Mouse (Mus musculus) midbrain, embryonic 11.5 days (tissue): ENCODE data around the gene Noc3l. TPM values are rescaled to one million over a fixed set of nuclear protein-coding genes. Genes with fewer than 3 reads are reported as not detected.

Experiments
- ATAC-seq: fragments of 200-750 bp; cut with Nextera tagmentation; 2 replicates; pipeline ENCODE4 v1.8.0; 2017; ENCODE audit warnings: moderate TSS enrichment, moderate library complexity; ENCODE audit not compliant: low FRiP score
- DNase-seq: peaks from one replicate; pipeline ENCODE4 v3.0.0; 2015; ENCODE audit warnings: low spot score; ENCODE audit errors: missing footprints
- H3K27ac ChIP-seq: fragments of 300-500 bp; sonication (generic); 2 replicates; pipeline ENCODE4 v1.5.1; 2014; ENCODE audit warnings: low read depth, low read length
- H3K27me3 ChIP-seq: fragments of 300-500 bp; sonication (generic); 2 replicates; pipeline ENCODE4 v1.6.1; 2014; ENCODE audit warnings: mild to moderate bottlenecking, low read length, moderate library complexity, mixed read lengths; ENCODE audit not compliant: control insufficient read depth, insufficient read depth
- H3K36me3 ChIP-seq: fragments of 300-500 bp; sonication (generic); 2 replicates; pipeline ENCODE4 v1.6.1; 2014; ENCODE audit warnings: mild to moderate bottlenecking, low read length, moderate library complexity, mixed read lengths; ENCODE audit not compliant: control insufficient read depth, insufficient read depth
- H3K4me1 ChIP-seq: fragments of 300-500 bp; sonication (generic); 2 replicates; pipeline ENCODE4 v1.6.1; 2014; ENCODE audit warnings: low read length; ENCODE audit not compliant: control insufficient read depth, insufficient read depth
- H3K4me2 ChIP-seq: fragments of 300-500 bp; sonication (generic); 2 replicates; pipeline ENCODE4 v1.6.1; 2014; ENCODE audit warnings: mild to moderate bottlenecking, moderate library complexity
- H3K4me3 ChIP-seq: fragments of 300-500 bp; sonication (generic); 2 replicates; pipeline ENCODE4 v1.5.1; 2014; ENCODE audit warnings: low read depth, low read length
- H3K9ac ChIP-seq: fragments of 300-500 bp; sonication (generic); 2 replicates; pipeline ENCODE4 v1.6.1; 2014; ENCODE audit warnings: low read length
- H3K9me3 ChIP-seq: fragments of 300-500 bp; sonication (generic); 2 replicates; pipeline ENCODE4 v1.6.1; 2016; ENCODE audit warnings: low read length; ENCODE audit not compliant: control insufficient read depth
- WGBS: fragments of 180-500 bp; shearing (Covaris S2); extraction: QIAGEN DNeasy Blood & Tissue Kit; methylation state at CpG from one replicate; pipeline ENCODE4 v1.1.7; 2014; 5-methylcytosine and 5-hydroxymethylcytosine counted together
- polyA plus RNA-seq: library from polyadenylated mRNA; unstranded; fragments of >200 nt; fragmentation: Nextera tagmentation; extraction: Ambion mirVana; gene quantifications from 2 replicates; pipeline ENCODE4 v1.2.1, GENCODE M21; 2014

Gene Noc3l
- polyA plus RNA-seq, 1 experiment from 2014 or later: 10.5 TPM

GRCm38 (mm10) chr19:38778805-38779204, 40.2 kb downstream of the Noc3l start:
- Histone ChIP-seq H3K27ac (no peak overlapping the region), H3K27me3 (no peaks in the 10 kb centered on the region), H3K4me1 (no peaks in the 10 kb centered on the region), H3K9ac (no peak overlapping the region), H3K36me3 (no peaks in the 10 kb centered on the region), H3K4me2 (no peak overlapping the region), H3K4me3 (no peak overlapping the region), H3K9me3 (no peaks in the 10 kb centered on the region)
- no peak for DNase-seq
- WGBS: 84% methylated on average over 2 of the region's 2 CpGs
- ATAC-seq: no peak

DNA sequence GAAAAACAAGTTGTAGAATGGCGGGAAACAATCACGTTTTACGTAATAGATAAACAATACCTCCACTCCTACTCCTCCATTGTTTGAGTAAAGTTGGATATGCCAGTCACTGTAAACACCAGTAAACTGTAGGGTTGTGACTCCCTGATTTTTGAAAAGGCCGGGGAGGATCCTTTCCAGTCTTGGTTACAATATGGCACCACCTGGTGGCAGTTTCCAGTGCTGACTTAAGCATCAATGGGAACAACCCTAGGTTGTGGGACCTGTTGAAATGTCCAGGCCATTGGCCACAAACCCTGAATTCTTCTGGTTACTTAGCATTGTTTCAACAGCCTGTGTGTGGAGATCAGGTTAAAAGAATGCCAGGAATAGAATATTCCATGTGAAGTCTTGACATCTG, 43.5 kb downstream of the Noc3l start:
- DNase-seq (peak; percentile 95), ATAC-seq (no peak)
- H3K4me1 ChIP-seq: no peaks in the 10 kb centered on the region
- WGBS: 68% methylated on average over 4 of the region's 4 CpGs
- no peak overlapping the region for H3K4me3 ChIP-seq
- no peak overlapping the region for H3K9ac ChIP-seq
- no peak overlapping the region for H3K27ac ChIP-seq
- H3K9me3 ChIP-seq: no peaks in the 10 kb centered on the region
- no peak overlapping the region for H3K4me2 ChIP-seq
- H3K36me3 ChIP-seq: no peaks in the 10 kb centered on the region
- H3K27me3 ChIP-seq: no peaks in the 10 kb centered on the region

- H3K9ac ChIP-seq: no peak overlapping the region
- H3K4me3 ChIP-seq: no peak overlapping the region
- H3K27ac ChIP-seq: no peak overlapping the region
- no peaks in the 10 kb centered on the region for H3K9me3 ChIP-seq
- ATAC-seq (no peak), DNase-seq (no peak)
- no peaks in the 10 kb centered on the region for H3K27me3 ChIP-seq
- H3K4me2 ChIP-seq: no peak overlapping the region
- no peaks in the 10 kb centered on the region for H3K4me1 ChIP-seq
- no peaks in the 10 kb centered on the region for H3K36me3 ChIP-seq
- 92% methylated on average over 2 of the region's 2 CpGs for WGBS
These were observed 52.7 kb downstream of the Noc3l start for GRCm38 (mm10) chr19:38766306-38766705.

DNA sequence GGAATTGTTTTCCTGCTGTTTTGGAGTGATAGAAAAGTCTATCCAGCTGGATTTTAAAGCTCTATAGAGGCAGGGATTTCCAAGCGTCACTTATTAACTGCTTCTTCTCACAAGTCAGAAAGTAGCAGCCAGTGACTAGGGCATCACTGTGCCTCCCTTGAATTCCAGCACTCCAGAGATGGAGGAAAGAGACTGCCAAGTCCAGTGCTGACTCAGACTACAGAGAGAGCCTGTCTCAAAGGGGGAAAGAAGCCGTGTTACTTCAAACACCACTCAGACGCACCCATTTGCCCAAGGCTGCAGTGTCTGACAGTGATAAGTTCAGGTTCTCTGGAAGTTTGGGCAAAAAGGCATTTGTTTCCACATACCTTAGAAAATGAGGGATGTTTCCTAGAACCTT, 58.6 kb downstream of the Noc3l start:
- Histone ChIP-seq H3K4me1 (no peaks in the 10 kb centered on the region), H3K27me3 (no peaks in the 10 kb centered on the region), H3K4me3 (no peak overlapping the region), H3K27ac (no peak overlapping the region), H3K9ac (no peak overlapping the region), H3K9me3 (no peaks in the 10 kb centered on the region), H3K36me3 (no peaks in the 10 kb centered on the region), H3K4me2 (no peak overlapping the region)
- no peak for ATAC-seq
- no peak for DNase-seq
- 94% methylated on average over 3 of the region's 3 CpGs for WGBS

DNA sequence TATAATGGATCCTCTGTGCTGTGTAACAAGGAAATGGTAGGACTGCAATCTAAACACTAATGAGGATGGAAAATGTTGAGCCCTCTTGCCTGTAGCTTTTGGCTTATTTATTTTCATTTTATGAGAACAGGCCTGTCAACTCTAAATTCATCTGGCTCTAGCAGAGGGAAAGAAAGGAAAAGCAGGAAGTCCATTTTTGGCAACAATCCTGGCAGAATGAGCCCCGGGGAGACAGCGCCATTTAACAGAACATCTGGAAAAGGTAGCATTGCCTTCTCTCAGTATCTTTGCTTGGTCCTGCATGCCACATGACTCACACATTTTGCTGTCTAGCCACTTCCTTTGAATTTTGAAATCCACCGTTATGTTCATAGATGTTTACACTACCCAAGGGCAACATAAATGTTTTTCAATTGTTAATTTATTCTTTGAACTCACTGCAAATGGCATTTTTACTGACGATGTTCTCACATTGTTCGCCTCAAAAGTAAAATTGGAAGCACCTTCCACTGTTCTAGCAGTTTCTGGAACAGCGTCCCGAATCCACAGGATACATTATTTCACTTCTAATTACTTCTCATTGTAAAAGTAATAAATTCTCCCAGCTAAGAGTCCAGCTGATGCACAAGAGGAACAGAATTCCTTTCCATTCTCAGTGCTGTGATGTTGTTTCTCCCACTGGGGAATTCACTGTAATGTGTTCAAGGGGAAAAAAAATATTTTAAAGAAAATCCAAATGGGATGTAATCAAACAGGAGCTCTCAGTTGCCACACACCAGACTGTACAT, 60.2 kb downstream of the Noc3l start:
- no peak for DNase-seq
- Histone ChIP-seq H3K4me2 (no peak overlapping the region), H3K27ac (no peak overlapping the region), H3K4me3 (no peak overlapping the region), H3K9me3 (no peaks in the 10 kb centered on the region), H3K27me3 (no peaks in the 10 kb centered on the region), H3K4me1 (no peaks in the 10 kb centered on the region), H3K36me3 (no peaks in the 10 kb centered on the region), H3K9ac (no peak overlapping the region)
- no peak for ATAC-seq
- WGBS: 88% methylated on average over 7 of the region's 7 CpGs

DNA sequence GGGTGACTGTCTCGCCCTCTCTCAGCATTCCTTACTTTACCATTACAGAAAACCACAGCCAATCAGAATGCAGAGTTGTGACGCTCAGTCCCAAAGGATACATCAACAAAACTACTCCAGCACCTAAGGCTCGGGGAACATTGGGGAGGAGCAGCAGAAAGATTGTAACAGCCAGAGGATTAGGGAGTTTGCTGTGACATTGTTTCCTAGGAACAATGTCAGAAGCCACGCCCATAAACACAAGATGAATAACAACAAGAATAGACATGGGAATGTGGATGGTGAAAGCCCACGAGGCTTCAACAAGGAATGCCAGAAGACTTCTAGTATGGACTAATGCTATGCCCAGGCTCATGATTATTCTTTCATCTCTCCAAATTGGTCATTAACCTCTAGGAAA, 61.0 kb downstream of the Noc3l start:
- no peak overlapping the region for H3K4me2 ChIP-seq
- no peaks in the 10 kb centered on the region for H3K4me1 ChIP-seq
- no peaks in the 10 kb centered on the region for H3K27me3 ChIP-seq
- no peak overlapping the region for H3K9ac ChIP-seq
- no peaks in the 10 kb centered on the region for H3K36me3 ChIP-seq
- H3K27ac ChIP-seq: no peak overlapping the region
- no peaks in the 10 kb centered on the region for H3K9me3 ChIP-seq
- no peak overlapping the region for H3K4me3 ChIP-seq
- ATAC-seq: no peak
- no peak for DNase-seq
- 57% methylated on average over 5 of the region's 5 CpGs for WGBS

DNA sequence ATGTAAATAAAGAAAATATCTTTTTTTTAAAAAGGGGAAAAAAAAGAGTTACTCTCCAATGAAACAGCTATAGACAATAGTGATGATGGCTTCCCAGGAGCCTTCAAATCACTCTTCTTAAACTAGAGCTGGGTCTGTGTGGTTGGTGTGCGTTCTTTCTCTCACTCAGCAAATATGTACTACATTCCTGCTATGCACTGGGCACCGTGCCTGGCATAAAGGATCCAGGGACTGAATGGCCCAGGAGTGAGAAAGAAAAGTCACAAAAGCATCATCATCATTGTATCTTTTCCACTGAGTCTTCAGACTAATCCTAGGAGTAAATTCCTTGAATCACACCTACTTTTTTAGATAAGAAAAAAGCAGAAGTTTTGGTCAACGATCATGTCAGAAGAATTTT, 61.9 kb downstream of the Noc3l start:
- no peaks in the 10 kb centered on the region for H3K36me3 ChIP-seq
- 88% methylated on average over 3 of the region's 3 CpGs for WGBS
- H3K4me3 ChIP-seq: no peak overlapping the region
- no peak for ATAC-seq
- H3K4me2 ChIP-seq: no peak overlapping the region
- DNase-seq: no peak
- H3K9ac ChIP-seq: no peak overlapping the region
- H3K4me1 ChIP-seq: no peaks in the 10 kb centered on the region
- no peaks in the 10 kb centered on the region for H3K9me3 ChIP-seq
- H3K27me3 ChIP-seq: no peaks in the 10 kb centered on the region
- no peak overlapping the region for H3K27ac ChIP-seq

- no peak overlapping the region for H3K9ac ChIP-seq
- ATAC-seq (no peak), DNase-seq (no peak)
- WGBS: 72% methylated on average over 4 of the region's 4 CpGs
- no peak overlapping the region for H3K4me3 ChIP-seq
- no peak overlapping the region for H3K4me2 ChIP-seq
- no peaks in the 10 kb centered on the region for H3K4me1 ChIP-seq
- H3K27ac ChIP-seq: no peak overlapping the region
- no peaks in the 10 kb centered on the region for H3K27me3 ChIP-seq
- H3K9me3 ChIP-seq: no peaks in the 10 kb centered on the region
- H3K36me3 ChIP-seq: no peaks in the 10 kb centered on the region
These were observed 68.8 kb downstream of the Noc3l start for GRCm38 (mm10) chr19:38750192-38750591.

- DNase-seq: no peak
- 83% methylated on average over 6 of the region's 6 CpGs for WGBS
- H3K9me3 ChIP-seq: no peaks in the 10 kb centered on the region
- no peaks in the 10 kb centered on the region for H3K27me3 ChIP-seq
- H3K9ac ChIP-seq: no peak overlapping the region
- H3K36me3 ChIP-seq: no peaks in the 10 kb centered on the region
- H3K4me1 ChIP-seq: no peaks in the 10 kb centered on the region
- no peak overlapping the region for H3K4me3 ChIP-seq
- H3K4me2 ChIP-seq: no peak overlapping the region
- no peak for ATAC-seq
- H3K27ac ChIP-seq: no peak overlapping the region
These were observed 72.5 kb downstream of the Noc3l start for GRCm38 (mm10) chr19:38746492-38747014.
